ENCODE assay signal across 7 mouse cellular contexts in the genomic region with DNA sequence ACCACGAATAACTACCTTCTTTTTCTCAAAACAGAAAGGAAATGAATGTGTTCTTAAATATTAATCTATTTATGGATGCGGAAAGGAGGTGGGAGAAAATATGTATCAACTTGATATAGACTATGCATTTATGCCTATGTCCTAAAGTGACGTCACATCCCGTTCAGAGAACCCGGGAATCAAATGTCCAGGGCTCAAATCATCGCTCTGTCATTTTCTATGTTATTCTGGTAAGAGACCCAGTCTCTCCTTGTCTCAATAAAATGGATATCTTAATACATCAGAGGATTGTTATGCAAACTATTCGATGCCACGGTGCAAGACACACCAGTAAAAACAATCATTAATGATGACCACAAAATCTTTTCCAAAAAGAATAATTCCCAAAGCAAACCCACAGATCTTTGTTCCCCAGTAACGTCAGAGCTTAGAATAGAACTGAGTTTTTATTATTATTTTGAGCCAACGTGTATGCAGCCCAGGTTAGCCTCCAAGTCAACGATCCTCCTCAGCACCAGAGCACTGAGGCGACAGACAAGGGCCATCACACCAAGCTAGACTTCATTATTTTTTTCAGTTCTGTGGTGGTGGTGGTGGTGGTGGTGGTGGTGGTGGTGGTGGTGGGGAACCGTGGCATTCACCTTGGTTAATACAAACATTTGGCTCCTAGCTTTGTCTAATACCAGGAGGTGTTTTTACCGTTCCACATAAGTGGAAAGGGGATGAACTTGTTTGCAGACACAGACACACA. TPM values are rescaled to one million over a fixed set of nuclear protein-coding genes. Genes with fewer than 3 reads are reported as not detected.
DNase-seq lines count a peak whose midpoint lies in the region; ATAC-seq and TF ChIP-seq lines count a peak whose summit lies in the region.

No protein-coding gene starts in this region.

- H3K9ac ChIP-seq in limb, embryonic 12.5 days (replicated peaks): peak overlapping the region; percentile 94

- peak overlapping the region; percentile 90 for H3K4me2 ChIP-seq in limb, embryonic 12.5 days

- H3K36me3 ChIP-seq in limb, embryonic 12.5 days: no peaks in the 10 kb centered on the region
- no peaks in the 10 kb centered on the region for H3K36me3 ChIP-seq in small intestine, adult 2 months (ENCODE audit: control insufficient read depth, insufficient read depth, low read length)

- peak overlapping the region; percentile 84 for H3K4me3 ChIP-seq in left cerebral cortex, adult 2 months
- peak overlapping the region; percentile 95 for H3K4me3 ChIP-seq in bone marrow, adult 2 months (replicated peaks; ENCODE audit: control insufficient read depth, low read depth, low read length)
- peak overlapping the region; percentile 69 for H3K4me3 ChIP-seq in embryonic fibroblast, embryonic 13.5 days (ENCODE audit: insufficient read depth, low read length)
- H3K4me3 ChIP-seq in limb, embryonic 12.5 days (replicated peaks): peak overlapping the region; percentile 95
- peak overlapping the region; percentile 92 for H3K4me3 ChIP-seq in small intestine, adult 2 months (ENCODE audit: low read depth, low read length)

- H3K27ac ChIP-seq in left cerebral cortex, adult 2 months: peak overlapping the region; percentile 98
- H3K27ac ChIP-seq in bone marrow, adult 2 months (ENCODE audit: control insufficient read depth, insufficient read depth, low read depth, low read length, poor library complexity): peak overlapping the region; percentile 89
- peak overlapping the region; percentile 63 for H3K27ac ChIP-seq in embryonic fibroblast, embryonic 13.5 days (ENCODE audit: insufficient read depth, low read length)
- H3K27ac ChIP-seq in limb, embryonic 12.5 days: 0 out of 2 replicates have a peak overlapping the region, but pooled peaks have one; percentile 62
- H3K27ac ChIP-seq in small intestine, adult 2 months (ENCODE audit: insufficient read depth, low read depth, low read length): peak overlapping the region; percentile 42; the same call in 1 of the 2 replicates

- no peaks in the 10 kb centered on the region for H3K27me3 ChIP-seq in limb, embryonic 12.5 days
- no peaks in the 10 kb centered on the region for H3K27me3 ChIP-seq in small intestine, adult 2 months (ENCODE audit: control insufficient read depth, insufficient read depth, low read length)

- TF ChIP-seq POLR2A in bone marrow, adult 2 months (IDR thresholded peaks at IDR 0.05; ENCODE audit: borderline replicate concordance, control insufficient read depth, low read depth, low read length): no peak
- TF ChIP-seq POLR2A in embryonic fibroblast, embryonic 13.5 days (IDR thresholded peaks at IDR 0.05; ENCODE audit: low read depth, low read length): no peak
- no peak for TF ChIP-seq POLR2A in small intestine, adult 2 months (IDR thresholded peaks at IDR 0.05; ENCODE audit: low read depth, low read length)

- no peak for TF ChIP-seq CTCF in left cerebral cortex, adult 2 months (IDR thresholded peaks at IDR 0.05)
- TF ChIP-seq CTCF in bone marrow, adult 2 months (IDR thresholded peaks at IDR 0.05; ENCODE audit: control insufficient read depth, insufficient read depth, low read length): no peak
- TF ChIP-seq CTCF in embryonic fibroblast, embryonic 13.5 days (IDR thresholded peaks at IDR 0.05; ENCODE audit: borderline replicate concordance, insufficient read depth, low read length): no peak
- TF ChIP-seq CTCF in small intestine, adult 2 months (IDR thresholded peaks at IDR 0.05; ENCODE audit: extremely low read depth, insufficient read length, insufficient replicate concordance, low read depth, low read length): no peak

- peak; percentile 8 to 13 for DNase-seq in left cerebral cortex, adult 2 months (ENCODE audit: extremely low spot score in 1 of 2, low spot score in 2 of 2)
- no peak for DNase-seq in left cerebral cortex, postnatal 4 days
- no peak for DNase-seq in adrenal gland, adult 18-20 months (ENCODE audit: low spot score in 2 of 2)

- H3K4me1 ChIP-seq in bone marrow, adult 2 months (ENCODE audit: control insufficient read depth, insufficient read depth, low read length): no peaks in the 10 kb centered on the region; the same call in 1 of the 2 replicates
- no peaks in the 10 kb centered on the region; the same call in 1 of the 2 replicates for H3K4me1 ChIP-seq in embryonic fibroblast, embryonic 13.5 days (ENCODE audit: control insufficient read depth, insufficient read depth, low read length)
- H3K4me1 ChIP-seq in limb, embryonic 12.5 days (replicated peaks): peaks cover 12% of the 10 kb centered on the region
- H3K4me1 ChIP-seq in small intestine, adult 2 months (ENCODE audit: control insufficient read depth, insufficient read depth, insufficient read length, low read length): peaks cover 5% of the 10 kb centered on the region; the same call in 1 of the 2 replicates

- WGBS in bone marrow, adult 2 months: 13% methylated on average over 14 of the region's 14 CpGs
- 22% methylated on average over 14 of the region's 14 CpGs for WGBS in limb, embryonic 12.5 days
- WGBS in small intestine, adult 2 months: 11% methylated on average over 14 of the region's 14 CpGs

- H3K9me3 ChIP-seq in limb, embryonic 12.5 days: no peaks in the 10 kb centered on the region

- ATAC-seq in limb, embryonic 12.5 days (ENCODE audit: insufficient number of reproducible peaks, insufficient read depth, low FRiP score, low TSS enrichment, low read depth): peak; percentile 54

- intact Hi-C loops in left cerebral cortex, adult 2 months (cut with DNase I): loop anchor here (1.0 to 2.0 kb wide), 3 partner anchors 75 to 262 kb away; a partner anchor contains a TSS
- intact Hi-C loops in left cerebral cortex, postnatal 4 days (cut with DNase I): loop anchor here (5.0 kb wide), 1 partner anchor 244 kb away; a partner anchor contains a TSS

RNA-seq across cellular contexts. Expression of a gene that starts 0.6 kb away (rescaled TPM):
- total RNA-seq in left cerebral cortex, adult 2 months (2021): 100 to 1,000 TPM; 161 to 169 TPM
- total RNA-seq in left cerebral cortex, postnatal 4 days (2021): 10 to 100 TPM; 85.4 to 87.0 TPM
- polyA plus RNA-seq in bone marrow, adult 2 months (2011; ENCODE audit: insufficient read depth, insufficient read length, low replicate concordance, missing spikeins): 12.2 and 18.2 TPM in 2 replicates
- 51.5 and 62.7 TPM in 2 replicates for polyA plus RNA-seq in embryonic fibroblast, embryonic 13.5 days (2011; ENCODE audit: insufficient read length, low read depth, missing spikeins)
- polyA plus RNA-seq in limb, embryonic 12.5 days (2016; fragmentation: Nextera tagmentation; extraction: Ambion mirVana): 84.8 and 91.3 TPM in 2 replicates
- 9.9 and 16.6 TPM in 2 replicates for polyA plus RNA-seq in small intestine, adult 2 months (2012; rRNA removed)
- 10 to 100 TPM; 60.8 to 65.3 TPM for total RNA-seq in adrenal gland, adult 18-20 months (2021)

RNA-seq across cellular contexts. Expression of a gene that starts 15.9 kb away (rescaled TPM):
- total RNA-seq in left cerebral cortex, adult 2 months (2021): 100 to 1,000 TPM; 386 to 404 TPM
- 100 to 1,000 TPM; 232 to 256 TPM for total RNA-seq in left cerebral cortex, postnatal 4 days (2021)
- 1.5 and 7.7 TPM in 2 replicates for polyA plus RNA-seq in bone marrow, adult 2 months (2011; ENCODE audit: insufficient read depth, insufficient read length, low replicate concordance, missing spikeins)
- polyA plus RNA-seq in embryonic fibroblast, embryonic 13.5 days (2011; ENCODE audit: insufficient read length, low read depth, missing spikeins): 14.6 and 18.7 TPM in 2 replicates
- 24.5 and 25.7 TPM in 2 replicates for polyA plus RNA-seq in limb, embryonic 12.5 days (2016; fragmentation: Nextera tagmentation; extraction: Ambion mirVana)
- polyA plus RNA-seq in small intestine, adult 2 months (2012; rRNA removed): 1.3 and 1.5 TPM in 2 replicates
- total RNA-seq in adrenal gland, adult 18-20 months (2021): 10 to 100 TPM; 17.2 to 19.0 TPM

Comparison
In these comparisons a context has a peak if more than half of its experiments do, and no peak if none do; other contexts are left out.
1. DNase-seq: peak in left cerebral cortex, adult 2 months (2 of 2); none in left cerebral cortex, postnatal 4 days (single experiment) and adrenal gland, adult 18-20 months (0 of 2).
2. H3K27ac ChIP-seq: peak in every context shown above with its lines; median percentile 98 in left cerebral cortex, adult 2 months; 89 in bone marrow, adult 2 months; 63 in embryonic fibroblast, embryonic 13.5 days; 62 in limb, embryonic 12.5 days; 42 in small intestine, adult 2 months.
3. Peak in every context shown above with its lines, with median percentiles within 50 percentile points of each other: H3K4me3 ChIP-seq.